Mouse (Mus musculus): ENCODE data around the gene Afap1l2.

- TF ChIP-seq POLR2A (IDR thresholded peaks at IDR 0.05; ENCODE audit: extremely low read depth, insufficient read depth, low read length) = no peak
- TF ChIP-seq CTCF (IDR thresholded peaks at IDR 0.05; ENCODE audit: low read depth, low read length) = no peak
These were observed 49.4 kb downstream of the Afap1l2 start for GRCm38 (mm10) chr19:56958582-56959021.
